Mouse (Mus musculus): ENCODE measurements at regions not wholly inside any gene's neighbourhood (a gene's known extent, or its start where the extent isn't known, plus 50 kb on each side); places are given as distances from the start of the nearest gene placed in this dataset.

DNA sequence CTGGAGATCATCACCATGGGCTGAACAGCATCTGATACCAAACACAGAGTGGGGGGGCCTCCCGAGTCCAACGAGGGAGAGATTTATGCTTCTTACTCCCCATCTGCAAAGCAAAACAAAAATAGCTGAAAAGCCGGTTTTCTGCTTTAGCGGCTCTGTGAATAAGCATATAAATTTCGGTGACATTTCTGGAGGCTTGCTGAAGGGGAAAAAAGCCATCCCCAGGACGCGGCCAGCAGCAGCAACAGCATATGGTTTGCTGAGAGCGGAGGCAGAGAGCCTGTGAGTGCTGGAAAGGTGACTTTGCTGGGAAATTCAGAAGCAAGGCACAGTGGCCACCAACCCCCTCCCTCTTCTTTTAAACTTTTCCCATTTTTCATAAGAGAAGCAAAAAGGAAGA is 197.7 kb downstream of the H2al1j start:
- no peak for TF ChIP-seq POLR2A (IDR thresholded peaks at IDR 0.05; ENCODE audit: borderline replicate concordance, insufficient read depth, low read length)
- TF ChIP-seq CTCF (IDR thresholded peaks at IDR 0.05; ENCODE audit: borderline replicate concordance, insufficient read depth, low read depth, low read length): no peak
